Mouse (Mus musculus) hindbrain, embryonic 13.5 days (tissue): ENCODE measurements around the gene Ywhag. TPM values are rescaled to one million over a fixed set of nuclear protein-coding genes. Genes with fewer than 3 reads are reported as not detected.

ENCODE experiments used
- ATAC-seq: fragments of 200-750 bp; cut with Nextera tagmentation; 2 replicates; pipeline ENCODE4 v1.8.0; 2017; ENCODE audit warnings: moderate TSS enrichment; ENCODE audit not compliant: low FRiP score
- H3K27ac ChIP-seq: fragments of 300-500 bp; sonication (generic); 2 replicates; pipeline ENCODE4 v1.5.1; 2015; ENCODE audit warnings: inconsistent platforms, mild to moderate bottlenecking, moderate library complexity
- H3K27me3 ChIP-seq: fragments of 300-500 bp; sonication (generic); 2 replicates; pipeline ENCODE4 v1.6.1; 2015; ENCODE audit warnings: mild to moderate bottlenecking, inconsistent platforms
- H3K36me3 ChIP-seq: fragments of 300-500 bp; sonication (generic); 2 replicates; pipeline ENCODE4 v1.6.1; 2015; ENCODE audit warnings: mild to moderate bottlenecking, inconsistent platforms
- H3K4me1 ChIP-seq: fragments of 300-500 bp; sonication (generic); replicated peaks from 2 replicates; pipeline ENCODE4 v1.6.1; 2015; ENCODE audit warnings: inconsistent platforms
- H3K4me2 ChIP-seq: fragments of 300-500 bp; sonication (generic); 2 replicates; pipeline ENCODE4 v1.6.1; 2015; ENCODE audit warnings: inconsistent platforms, mild to moderate bottlenecking, moderate library complexity
- H3K4me3 ChIP-seq: fragments of 300-500 bp; sonication (generic); 2 replicates; pipeline ENCODE4 v1.5.1; 2015; ENCODE audit warnings: mild to moderate bottlenecking, inconsistent platforms
- H3K9ac ChIP-seq: fragments of 300-500 bp; sonication (generic); 2 replicates; pipeline ENCODE4 v1.6.1; 2015; ENCODE audit warnings: mild to moderate bottlenecking, inconsistent platforms
- H3K9me3 ChIP-seq: fragments of 300-500 bp; sonication (generic); 2 replicates; pipeline ENCODE4 v1.6.1; 2016; ENCODE audit warnings: inconsistent platforms
- WGBS: fragments of 180-500 bp; shearing (Covaris S2); methylation state at CpG from one replicate; pipeline ENCODE4 v1.1.7; 2015; 5-methylcytosine and 5-hydroxymethylcytosine counted together
- polyA plus RNA-seq: library from polyadenylated mRNA; unstranded; fragments of >200 nt; fragmentation: Nextera tagmentation; extraction: Ambion mirVana; gene quantifications from 2 replicates; pipeline ENCODE4 v1.2.1, GENCODE M21; 2015

Gene Ywhag
- polyA plus RNA-seq, 1 experiment from 2014 or later = 646 TPM

DNA sequence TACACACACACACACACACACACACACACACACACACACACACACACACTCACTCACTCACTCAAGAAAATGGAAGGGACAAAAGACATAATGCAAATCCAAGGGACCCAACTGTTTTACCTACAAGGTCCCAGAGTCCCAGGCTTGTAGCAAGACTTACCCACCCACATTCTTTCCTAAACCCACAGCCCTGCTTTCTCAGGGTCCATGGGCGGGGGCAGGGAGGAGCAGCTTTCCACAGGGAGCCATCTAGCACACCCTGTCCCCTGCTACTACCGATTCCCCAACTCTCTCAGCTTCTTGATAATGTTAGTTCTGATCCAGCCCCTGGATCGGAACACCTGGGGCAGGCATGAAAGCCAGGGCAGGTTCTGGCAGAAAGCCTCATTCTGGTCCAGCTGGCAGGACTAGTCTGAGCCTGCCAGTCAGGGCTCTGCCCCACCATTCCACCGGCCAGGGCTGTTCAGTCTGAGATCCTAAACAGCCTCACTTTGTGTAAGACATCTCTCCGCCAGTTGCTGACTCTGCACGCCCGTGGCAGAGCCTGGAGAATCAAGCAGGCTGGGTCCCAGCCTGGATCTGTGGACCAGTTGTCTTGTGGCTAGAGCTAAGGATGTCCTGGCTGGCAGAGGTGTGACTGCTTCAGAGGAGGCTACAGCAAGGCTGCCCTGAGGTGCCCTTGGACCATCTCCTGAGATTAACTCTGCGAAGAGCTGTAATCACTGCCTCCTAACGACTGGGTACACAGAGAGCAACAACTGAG lies 41.6 kb downstream of the Ywhag start:
- H3K4me1 ChIP-seq = peaks cover 9% of the 10 kb centered on the region
- no peaks in the 10 kb centered on the region for H3K9me3 ChIP-seq
- no peak overlapping the region for H3K4me3 ChIP-seq
- WGBS = 66% methylated on average over 9 of the region's 9 CpGs
- H3K4me2 ChIP-seq = no peak overlapping the region
- H3K9ac ChIP-seq = no peak overlapping the region
- H3K36me3 ChIP-seq = no peaks in the 10 kb centered on the region
- H3K27me3 ChIP-seq = peaks cover 43% of the 10 kb centered on the region
- no peak overlapping the region for H3K27ac ChIP-seq
- ATAC-seq = no peak

DNA sequence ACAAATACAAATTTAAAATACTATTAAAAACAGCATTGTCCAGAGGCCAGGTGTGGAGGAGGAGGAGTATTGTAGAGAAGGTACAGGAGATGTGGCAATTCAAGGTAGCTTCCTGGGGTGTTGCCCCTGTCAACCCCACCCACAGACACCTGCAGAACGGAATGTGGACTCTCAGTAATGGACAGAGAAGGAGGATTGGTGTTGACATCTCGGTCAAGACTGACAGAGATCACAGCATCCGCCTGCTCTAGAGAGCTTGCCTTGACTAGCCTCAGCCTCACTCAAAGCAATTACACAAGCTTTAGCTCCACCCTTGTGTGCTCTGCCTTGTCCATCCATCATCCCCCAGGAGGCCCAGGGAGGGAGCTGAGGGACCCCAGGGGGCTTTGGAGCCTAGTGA lies 43.5 kb downstream of the Ywhag start:
- Histone ChIP-seq H3K4me3 (no peak overlapping the region), H3K9ac (no peak overlapping the region), H3K4me2 (no peak overlapping the region), H3K36me3 (no peaks in the 10 kb centered on the region), H3K4me1 (peaks cover 14% of the 10 kb centered on the region), H3K27me3 (peaks cover 51% of the 10 kb centered on the region), H3K27ac (no peak overlapping the region), H3K9me3 (no peaks in the 10 kb centered on the region)
- 76% methylated on average over 3 of the region's 3 CpGs for WGBS
- ATAC-seq = no peak

DNA sequence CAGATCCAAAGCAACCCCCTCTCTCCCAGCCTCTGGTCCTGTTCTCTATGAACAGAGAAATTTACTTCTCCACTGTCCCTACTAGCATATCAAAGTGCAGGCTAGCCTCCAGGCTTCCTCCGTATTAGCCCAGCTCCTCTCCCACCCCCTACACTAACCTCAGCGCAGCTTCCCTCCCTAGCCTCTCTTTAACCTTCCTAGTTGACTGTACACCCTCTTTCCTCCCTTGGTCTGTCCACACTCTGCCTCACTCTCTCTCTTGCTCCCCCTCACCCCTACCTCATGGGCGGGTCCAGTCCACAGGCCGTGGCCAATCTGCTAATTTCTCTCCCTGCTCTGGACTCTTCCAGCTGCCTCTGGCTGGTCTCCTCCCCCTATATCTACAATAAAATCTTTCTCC lies 44.1 kb downstream of the Ywhag start:
- Histone ChIP-seq H3K27ac (no peak overlapping the region), H3K9me3 (no peaks in the 10 kb centered on the region), H3K36me3 (no peaks in the 10 kb centered on the region), H3K4me3 (no peak overlapping the region), H3K4me2 (no peak overlapping the region), H3K9ac (no peak overlapping the region), H3K4me1 (peaks cover 14% of the 10 kb centered on the region), H3K27me3 (peaks cover 56% of the 10 kb centered on the region)
- WGBS = 51% methylated on average over 4 of the region's 4 CpGs
- no peak for ATAC-seq

DNA sequence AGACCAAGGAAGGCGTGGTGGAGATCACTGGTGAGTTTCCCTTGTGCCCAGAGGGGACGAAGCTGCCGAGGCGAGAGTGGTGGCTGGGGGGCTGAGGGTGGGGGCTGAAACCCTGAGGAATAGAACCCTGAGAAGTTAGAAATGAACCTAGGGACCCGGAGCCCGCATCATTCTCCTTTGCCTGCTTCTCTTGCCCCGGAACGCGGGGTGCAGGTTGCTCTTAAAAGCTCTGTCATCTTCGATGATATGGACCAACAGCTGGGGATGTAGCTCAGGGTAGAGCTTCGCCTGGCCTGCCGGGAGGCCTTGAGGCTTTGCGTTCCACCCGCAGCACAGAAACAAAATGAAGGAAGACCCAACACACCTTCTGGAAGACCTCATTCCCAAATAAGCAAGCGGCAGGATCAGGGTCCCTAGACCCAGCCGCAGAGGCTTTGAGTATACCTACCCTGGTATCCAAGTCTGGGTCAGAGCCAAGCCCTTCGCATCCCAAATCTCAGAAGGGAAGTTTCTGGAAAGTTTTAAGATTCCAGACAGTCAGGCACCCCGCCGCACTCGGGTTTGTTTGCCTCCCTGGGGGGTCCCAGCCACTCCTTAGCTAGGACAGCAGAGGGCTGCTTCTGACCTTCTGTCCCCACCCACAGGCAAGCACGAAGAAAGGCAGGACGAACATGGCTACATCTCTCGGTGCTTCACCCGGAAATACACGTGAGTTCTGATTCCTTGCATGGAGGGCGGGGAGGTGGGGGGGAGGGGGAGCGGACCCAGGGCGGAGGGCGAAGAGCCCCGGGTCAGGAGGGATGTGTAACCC lies 45.8 kb downstream of the Ywhag start:
- Histone ChIP-seq H3K27me3 (peaks cover 61% of the 10 kb centered on the region), H3K4me2 (peak overlapping the region; percentile 30), H3K4me1 (peaks cover 14% of the 10 kb centered on the region), H3K9me3 (no peaks in the 10 kb centered on the region), H3K27ac (no peak overlapping the region), H3K9ac (peak overlapping the region; percentile 1; the same call in 1 of the 2 replicates), H3K4me3 (peak overlapping the region; percentile 20), H3K36me3 (no peaks in the 10 kb centered on the region)
- 3% methylated on average over 30 of the region's 30 CpGs for WGBS
- no peak for ATAC-seq

DNA sequence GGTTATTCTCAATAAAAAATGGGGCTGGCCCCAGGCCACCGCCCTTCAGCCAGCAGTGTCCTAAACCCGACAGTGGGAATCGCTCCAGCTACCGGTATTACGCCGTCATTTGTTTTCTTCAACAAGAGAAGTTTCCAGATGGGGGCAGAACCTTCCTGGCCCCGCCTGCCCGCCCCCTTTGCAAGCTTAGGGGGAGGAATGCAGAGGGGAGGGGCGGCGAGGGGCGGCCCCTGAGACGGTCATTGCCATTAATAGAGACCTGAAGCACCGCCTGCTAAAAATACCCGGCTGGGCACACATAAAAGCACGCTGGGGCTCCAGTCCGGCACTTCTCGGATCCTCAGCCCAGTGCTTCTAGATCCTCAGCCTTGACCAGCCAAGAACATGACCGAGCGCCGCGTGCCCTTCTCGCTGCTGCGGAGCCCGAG lies 46.7 kb downstream of the Ywhag start, which contains the start of gene Hspb1:
Hspb1 (plus strand) TSS at position 245 of the 428 bp plus-strand sequence.
- no peak for ATAC-seq
- H3K4me2 ChIP-seq = peak within 1 kb of the TSS; percentile 47
- H3K9me3 ChIP-seq = no peaks in the 10 kb centered on the region
- H3K27me3 ChIP-seq = peaks cover 57% of the 10 kb centered on the region
- H3K9ac ChIP-seq = peak within 1 kb of the TSS; percentile 1; the same call in 1 of the 2 replicates
- no peaks in the 10 kb centered on the region for H3K36me3 ChIP-seq
- H3K27ac ChIP-seq = no peak within 1 kb of the TSS
- H3K4me1 ChIP-seq = peaks cover 14% of the 10 kb centered on the region
- peak within 1 kb of the TSS; percentile 29 for H3K4me3 ChIP-seq
- WGBS = 2% methylated on average over 21 of the region's 24 CpGs

DNA sequence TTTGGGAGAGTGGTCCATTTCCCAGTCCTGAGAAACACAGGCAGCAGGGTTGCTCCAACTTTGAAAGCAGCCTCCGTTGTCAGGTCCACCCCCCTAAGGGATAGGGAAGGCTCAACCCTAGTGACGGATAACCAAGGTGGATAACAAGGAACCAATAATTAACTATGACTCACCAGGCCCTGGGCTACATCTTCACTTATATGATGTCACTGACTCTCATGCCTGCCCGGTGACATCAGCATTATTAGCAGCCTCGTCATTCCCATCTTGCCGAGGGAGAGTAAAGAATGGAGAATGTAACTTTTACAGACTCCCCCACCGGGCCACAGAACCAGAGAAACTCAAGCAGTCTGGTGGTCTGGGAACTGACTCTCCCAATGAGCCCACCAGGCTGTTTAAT lies 49.8 kb downstream of the Ywhag start:
- no peaks in the 10 kb centered on the region for H3K9me3 ChIP-seq
- no peak for ATAC-seq
- H3K27me3 ChIP-seq = peaks cover 33% of the 10 kb centered on the region
- WGBS = 75% methylated on average over 6 of the region's 6 CpGs
- no peak overlapping the region for H3K4me2 ChIP-seq
- H3K4me3 ChIP-seq = no peak overlapping the region
- H3K36me3 ChIP-seq = no peaks in the 10 kb centered on the region
- H3K27ac ChIP-seq = no peak overlapping the region
- no peak overlapping the region for H3K9ac ChIP-seq
- peaks cover 19% of the 10 kb centered on the region for H3K4me1 ChIP-seq

DNA sequence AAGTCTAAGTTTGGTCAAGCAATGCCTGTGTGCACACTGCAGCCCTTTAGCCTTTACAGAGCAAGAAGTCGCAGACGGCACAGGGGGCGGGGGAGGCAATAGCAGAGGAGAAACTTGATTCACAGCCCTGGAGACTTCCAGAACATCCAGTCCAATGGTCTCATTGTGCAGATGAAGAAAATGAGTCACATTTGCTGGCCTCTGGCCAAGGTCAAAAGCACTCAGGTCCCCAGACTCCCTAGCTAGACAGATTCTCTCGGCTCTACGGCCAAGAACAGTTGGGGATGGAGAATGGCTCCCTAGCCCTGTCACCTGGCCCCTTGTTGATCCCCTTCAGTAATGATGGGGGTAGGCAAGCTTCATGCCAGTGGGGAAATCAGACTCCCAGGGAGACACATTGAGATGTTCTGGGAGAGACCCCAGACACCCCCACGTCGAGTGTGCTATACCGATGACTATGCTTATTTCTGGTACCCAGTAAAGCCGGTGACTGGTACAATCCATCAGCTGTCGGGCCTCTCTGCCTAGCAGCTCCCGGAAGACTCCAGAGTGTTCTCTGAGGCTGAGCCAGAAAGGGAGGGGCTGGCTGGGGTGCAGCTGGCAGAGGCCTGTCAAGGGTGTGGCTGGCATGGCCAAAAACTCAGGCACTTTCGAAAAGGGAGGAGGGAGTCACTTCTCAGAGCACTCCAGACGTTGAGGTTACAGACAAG lies 54.8 kb downstream of the Ywhag start:
- H3K9me3 ChIP-seq = no peaks in the 10 kb centered on the region

DNA sequence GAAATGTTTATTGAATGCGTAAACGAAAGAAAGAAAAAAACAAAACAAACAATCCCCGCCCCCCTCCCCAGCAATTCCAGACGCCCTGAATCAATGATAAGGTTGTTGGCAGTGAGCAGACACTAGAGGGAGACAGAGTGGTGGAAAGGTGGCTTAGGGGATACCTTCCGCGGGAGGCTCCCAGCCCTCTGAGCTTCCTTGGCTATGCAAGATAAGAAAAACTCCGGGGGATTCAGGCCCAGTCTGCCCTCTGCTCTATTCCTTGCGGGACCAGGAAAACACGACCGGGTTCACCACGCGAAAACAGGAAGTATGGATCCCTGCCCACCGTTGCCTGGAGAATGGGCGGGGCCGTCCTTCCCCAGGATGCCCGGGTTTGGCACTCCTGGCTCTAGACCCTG lies 56.6 kb downstream of the Ywhag start:
- peak; percentile 44; the same call in 1 of the 2 replicates for ATAC-seq
- H3K27ac ChIP-seq = peak overlapping the region; percentile 55
- under 1% methylated on average over 16 of the region's 16 CpGs for WGBS

More for the DNA sequence above, 54.8 kb downstream of the Ywhag start:
- ATAC-seq = peak; percentile 43
- H3K4me3 ChIP-seq = no peak overlapping the region
- H3K4me1 ChIP-seq = peaks cover 24% of the 10 kb centered on the region
- no peak overlapping the region for H3K4me2 ChIP-seq
- H3K27ac ChIP-seq = 0 out of 2 replicates have a peak overlapping the region, but pooled peaks have one; percentile 3
- no peak overlapping the region for H3K9ac ChIP-seq
- WGBS = 49% methylated on average over 13 of the region's 13 CpGs
- no peaks in the 10 kb centered on the region for H3K27me3 ChIP-seq
- H3K36me3 ChIP-seq = no peaks in the 10 kb centered on the region

DNA sequence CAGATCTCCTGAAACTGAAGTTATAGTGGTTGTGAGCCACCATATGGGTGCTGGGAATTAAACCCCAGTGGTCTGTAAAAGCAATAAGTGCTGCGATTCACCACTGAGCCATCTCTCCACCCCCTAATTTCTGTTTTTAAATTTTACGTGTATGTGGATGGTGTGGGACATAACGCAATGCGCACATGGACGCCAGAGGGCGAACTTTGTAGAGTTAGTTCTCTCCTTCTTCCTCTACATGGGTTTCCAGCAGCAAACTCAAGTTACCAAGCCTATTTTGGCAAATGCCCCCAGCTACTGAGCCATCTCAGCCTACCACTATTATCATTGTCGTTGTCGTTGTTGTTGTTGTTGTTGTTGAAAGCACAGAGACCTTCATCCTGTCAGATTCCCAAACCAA lies 57.2 kb downstream of the Ywhag start:
- ATAC-seq = no peak
- Histone ChIP-seq H3K27me3 (0 out of 2 replicates have a peak, but pooled peaks cover 4% of the 10 kb centered on the region), H3K4me1 (peaks cover 30% of the 10 kb centered on the region), H3K36me3 (peaks cover 12% of the 10 kb centered on the region), H3K4me3 (peak overlapping the region; percentile 35), H3K27ac (0 out of 2 replicates have a peak overlapping the region, but pooled peaks have one; percentile 55), H3K4me2 (peak overlapping the region; percentile 56), H3K9me3 (no peaks in the 10 kb centered on the region), H3K9ac (peak overlapping the region; percentile 68; the same call in 1 of the 2 replicates)
- WGBS = 16% methylated on average over 8 of the region's 8 CpGs

More for the DNA sequence above, 56.6 kb downstream of the Ywhag start:
- Histone ChIP-seq H3K4me1 (peaks cover 30% of the 10 kb centered on the region), H3K4me2 (peak overlapping the region; percentile 56), H3K27me3 (0 out of 2 replicates have a peak, but pooled peaks cover 3% of the 10 kb centered on the region), H3K9ac (peak overlapping the region; percentile 68), H3K9me3 (no peaks in the 10 kb centered on the region), H3K36me3 (peaks cover 12% of the 10 kb centered on the region), H3K4me3 (peak overlapping the region; percentile 35)

DNA sequence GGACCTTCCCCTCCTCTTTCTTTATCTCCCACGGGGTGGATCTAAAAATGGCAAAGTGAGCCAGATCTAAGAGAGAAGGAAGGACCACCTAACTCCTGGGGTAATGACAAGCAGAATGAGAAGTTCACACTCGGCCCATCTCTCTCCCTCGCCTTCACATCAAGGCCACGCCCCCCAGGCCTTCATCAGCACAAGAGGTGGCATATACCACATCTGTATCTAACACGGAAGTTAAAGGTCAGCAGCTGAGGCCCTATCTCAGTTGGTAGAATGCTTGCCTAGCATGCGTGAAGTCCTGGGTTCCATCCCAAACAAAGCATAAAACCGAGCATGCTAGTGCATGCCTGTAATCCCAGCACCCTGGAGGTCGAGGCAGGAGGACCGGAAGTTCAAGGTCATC lies 60.7 kb downstream of the Ywhag start:
- Histone ChIP-seq H3K9me3 (no peaks in the 10 kb centered on the region), H3K4me2 (no peak overlapping the region), H3K4me3 (no peak overlapping the region), H3K4me1 (peaks cover 33% of the 10 kb centered on the region), H3K27me3 (peaks cover 27% of the 10 kb centered on the region), H3K9ac (no peak overlapping the region), H3K27ac (no peak overlapping the region), H3K36me3 (peaks cover 22% of the 10 kb centered on the region)
- whole genome bisulfite sequencing = 65% methylated on average over 9 of the region's 9 CpGs
- no peak for ATAC-seq

DNA sequence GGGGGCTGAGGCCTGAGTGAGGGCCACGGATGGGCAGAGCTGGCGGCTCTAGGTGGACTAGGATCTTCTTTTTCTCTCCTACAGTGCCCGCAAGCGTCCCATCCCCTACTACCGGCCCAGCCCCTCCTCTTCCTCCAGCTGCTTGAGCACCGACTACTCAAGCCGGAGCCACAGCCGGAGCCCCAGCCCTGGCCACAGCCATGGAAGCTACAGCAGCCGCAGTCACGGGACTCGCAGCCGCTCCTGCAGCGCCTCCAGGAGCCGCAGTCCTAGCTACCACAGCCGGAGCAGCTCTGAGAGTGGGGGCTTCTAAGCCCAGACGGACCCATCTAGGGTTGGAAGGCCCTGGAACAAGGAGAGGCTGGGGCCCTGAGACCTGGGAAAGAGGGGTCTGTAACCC lies 61.4 kb downstream of the Ywhag start:
- H3K4me2 ChIP-seq = peak overlapping the region; percentile 13; the same call in 1 of the 2 replicates
- H3K27me3 ChIP-seq = peaks cover 33% of the 10 kb centered on the region
- ATAC-seq = no peak
- H3K9me3 ChIP-seq = no peaks in the 10 kb centered on the region
- 16% methylated on average over 16 of the region's 16 CpGs for WGBS
- H3K4me3 ChIP-seq = no peak overlapping the region
- peaks cover 22% of the 10 kb centered on the region for H3K36me3 ChIP-seq
- H3K9ac ChIP-seq = peak overlapping the region; percentile 53
- peaks cover 38% of the 10 kb centered on the region for H3K4me1 ChIP-seq
- H3K27ac ChIP-seq = no peak overlapping the region

DNA sequence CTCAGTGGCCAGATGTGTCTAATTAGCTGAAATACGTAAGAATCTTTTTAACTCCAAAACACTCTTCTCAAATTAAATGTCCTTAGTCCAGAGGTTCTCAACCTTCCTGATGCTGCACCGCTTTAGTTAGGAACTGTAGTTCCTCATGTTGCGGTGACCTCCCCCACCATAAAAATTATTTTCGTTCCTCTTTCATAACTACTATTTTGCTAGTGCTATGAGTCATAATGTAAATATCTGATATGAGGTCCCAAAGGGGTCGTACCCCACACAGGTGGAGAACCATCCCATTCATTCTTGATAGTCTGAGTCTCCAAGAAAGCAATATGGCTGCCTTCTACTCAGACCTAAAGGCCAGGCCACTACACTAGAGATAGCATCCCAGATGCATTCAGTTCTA lies 63.9 kb downstream of the Ywhag start:
- 94% methylated on average over 5 of the region's 5 CpGs for WGBS
- peaks cover 23% of the 10 kb centered on the region for H3K36me3 ChIP-seq
- no peak overlapping the region for H3K9ac ChIP-seq
- H3K27me3 ChIP-seq = peaks cover 42% of the 10 kb centered on the region
- no peak overlapping the region for H3K4me3 ChIP-seq
- H3K4me2 ChIP-seq = no peak overlapping the region
- H3K27ac ChIP-seq = no peak overlapping the region
- H3K4me1 ChIP-seq = peaks cover 41% of the 10 kb centered on the region
- H3K9me3 ChIP-seq = no peaks in the 10 kb centered on the region
- no peak for ATAC-seq
